Mouse (Mus musculus) CD4-positive helper T cell, adult 2 months (primary cell): ENCODE measurements at regions not wholly inside any gene's neighbourhood (a gene's known extent, or its start where the extent isn't known, plus 50 kb on each side); places are given as distances from the start of the nearest gene placed in this dataset.
A peak's percentile ranks its signal among the peaks of the same experiment; 100 is the strongest.
"Not testable (repeated sequence)": the region's sequence is repeated elsewhere in the genome, so short reads cannot be mapped to it uniquely, and the experiment has no call there.

ENCODE experiments used
- DNase-seq: peaks from one replicate; pipeline ENCODE4 v3.0.0-alpha.2; 2012; ENCODE audit warnings: low read depth, missing footprints, low spot score

GRCm38 (mm10) chr12:93151530-93151929 is 1302.6 kb upstream of the Sel1l start:
- no peak for DNase-seq

DNA sequence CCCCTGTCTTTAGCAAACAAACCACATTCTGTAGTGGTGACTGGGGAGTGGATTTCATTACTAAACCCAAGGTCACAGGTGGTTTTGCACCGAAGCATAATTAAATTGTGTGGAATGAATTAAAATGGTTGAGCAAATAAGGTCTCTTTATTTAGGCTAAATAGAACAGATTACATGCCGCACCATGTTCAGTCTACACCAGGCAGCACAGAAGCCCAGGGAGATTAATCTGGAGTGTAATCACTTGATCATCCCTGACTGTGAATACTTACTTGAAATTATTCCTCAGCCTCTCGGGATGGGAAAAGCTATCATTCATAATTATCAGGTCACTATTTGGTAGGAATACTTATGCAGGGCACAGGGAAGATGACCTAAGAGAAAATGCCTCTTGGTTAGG is 1293.3 kb upstream of the Sel1l start:
- no peak for DNase-seq

- no peak for DNase-seq
Observed at GRCm38 (mm10) chr12:93136395-93136794, 1287.4 kb upstream of the Sel1l start.

GRCm38 (mm10) chr12:93122216-93122615 is 1273.3 kb upstream of the Sel1l start:
- no peak for DNase-seq

DNA sequence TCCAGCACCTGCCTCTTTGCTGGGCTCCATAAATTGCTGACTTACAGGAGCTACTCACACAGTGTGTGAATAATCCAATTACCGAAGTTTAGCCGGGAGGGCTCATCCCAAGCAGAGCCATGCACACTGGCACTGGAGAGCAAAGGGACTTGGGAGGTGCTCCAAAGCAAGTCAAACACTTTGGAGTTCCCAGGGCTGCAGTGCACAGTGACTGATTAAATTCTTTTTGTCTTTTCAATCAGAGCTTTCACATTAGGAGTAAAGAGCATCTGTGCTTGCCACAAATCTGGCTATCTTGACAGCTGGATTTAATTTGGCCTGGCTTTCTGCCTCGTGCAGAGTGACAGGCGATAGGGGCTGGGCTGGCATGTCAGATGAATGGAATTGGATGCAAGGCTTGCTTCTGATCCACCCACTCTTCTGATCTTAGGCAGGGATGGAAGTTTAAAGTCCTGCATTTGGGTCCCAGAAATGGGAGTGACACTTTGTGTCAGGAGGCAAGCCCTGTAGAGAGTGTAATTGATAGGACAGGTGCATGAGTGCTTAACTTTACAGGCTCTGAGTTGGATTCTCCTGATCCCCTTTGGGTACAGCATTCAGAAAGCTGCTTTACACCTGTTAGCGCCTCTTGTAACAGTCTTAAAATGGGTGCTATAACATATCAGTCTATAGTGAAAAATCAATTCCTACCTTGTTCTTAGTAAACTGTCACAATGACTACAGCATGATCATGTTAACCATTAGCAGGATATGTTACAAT is 1239.3 kb upstream of the Sel1l start:
- peak; percentile 2 for DNase-seq

- no peak for DNase-seq
Observed at GRCm38 (mm10) chr12:93063864-93064263, 1214.9 kb upstream of the Sel1l start.

DNA sequence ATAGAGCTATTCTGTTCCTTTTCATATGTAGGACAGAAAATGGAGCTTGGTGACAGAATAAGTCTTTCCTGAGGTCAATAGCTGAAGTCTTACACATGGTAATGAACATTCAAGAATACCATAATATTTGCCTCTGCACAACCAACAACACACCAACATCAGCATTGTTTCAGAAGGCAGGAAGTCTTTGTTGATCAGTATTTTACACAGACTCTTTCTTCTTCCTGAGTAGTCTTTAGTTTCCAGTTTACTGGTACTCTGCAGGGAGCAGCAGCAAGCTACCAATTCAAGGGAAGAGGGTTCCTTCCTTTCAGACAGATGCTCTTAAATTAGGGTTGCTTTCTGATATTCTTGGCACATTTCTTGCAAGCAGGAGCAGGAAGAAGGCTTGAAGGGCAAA is 1170.7 kb upstream of the Sel1l start:
- DNase-seq = no peak

GRCm38 (mm10) chr12:93011583-93011982 is 1162.6 kb upstream of the Sel1l start:
- no peak for DNase-seq

GRCm38 (mm10) chr12:93006844-93007365 is 1157.9 kb upstream of the Sel1l start:
- DNase-seq = no peak

- no peak for DNase-seq
Observed at GRCm38 (mm10) chr12:93003125-93003524, 1154.2 kb upstream of the Sel1l start.

- no peak for DNase-seq
Observed at GRCm38 (mm10) chr12:92975698-92976097, 1126.7 kb upstream of the Sel1l start.

DNA sequence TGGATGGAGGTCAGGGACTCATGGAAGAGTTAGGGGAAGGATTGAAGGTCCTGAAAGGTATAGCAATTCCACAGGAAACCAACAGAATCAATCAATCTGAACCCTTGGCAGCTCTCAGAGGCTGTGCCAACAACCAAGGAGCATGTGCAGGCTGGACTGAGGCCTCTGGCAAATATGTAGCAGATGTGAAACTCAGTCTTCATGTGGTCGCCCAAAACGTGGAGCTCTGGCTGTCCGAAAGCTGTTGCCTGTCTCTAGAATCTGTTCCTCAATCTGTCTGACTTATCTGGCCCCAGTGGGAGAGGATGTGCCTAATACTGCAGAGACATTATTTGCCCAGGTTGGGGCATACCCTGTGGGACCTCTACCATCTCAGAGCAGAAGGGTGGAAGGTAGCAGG is 1095.4 kb upstream of the Sel1l start:
- no peak for DNase-seq

DNA sequence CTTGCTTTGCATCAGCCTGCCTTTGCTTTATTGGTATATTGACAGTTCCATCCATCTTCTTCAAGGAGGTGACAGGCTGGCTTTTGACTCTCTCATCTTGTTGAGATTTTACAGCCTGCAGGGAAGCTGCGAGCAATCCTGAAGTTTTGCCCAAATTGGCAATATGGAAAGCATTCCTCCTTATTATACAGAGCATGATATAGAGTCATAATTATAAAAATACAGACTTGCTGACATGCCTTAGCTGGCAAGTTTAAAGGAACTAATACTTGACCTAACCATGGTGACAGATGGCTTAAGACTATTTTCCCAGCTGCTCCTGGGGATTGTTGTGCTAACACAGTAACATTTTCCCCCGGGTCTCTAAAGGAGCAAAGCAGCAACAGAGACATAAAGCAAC is 1078.6 kb upstream of the Sel1l start:
- DNase-seq = no peak

DNA sequence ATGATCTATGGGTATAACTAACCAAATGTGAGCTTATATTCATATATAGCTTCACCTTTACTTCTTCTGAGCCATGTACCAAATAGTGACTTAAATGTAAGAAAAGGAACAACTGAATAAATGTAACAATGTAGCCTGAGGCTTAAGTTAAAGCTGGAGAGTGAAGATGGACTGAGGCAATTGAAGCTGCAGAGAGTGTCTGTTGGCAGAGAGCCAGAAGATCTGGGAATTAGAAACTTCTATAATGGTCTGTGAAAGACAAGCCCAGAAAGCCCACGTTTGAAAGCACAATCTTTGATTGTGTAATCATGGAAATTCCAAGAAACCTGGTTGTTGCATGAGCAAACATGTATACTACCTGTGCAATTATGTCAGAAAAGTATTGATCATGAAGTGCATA is 1078.0 kb upstream of the Sel1l start:
- no peak for DNase-seq

DNA sequence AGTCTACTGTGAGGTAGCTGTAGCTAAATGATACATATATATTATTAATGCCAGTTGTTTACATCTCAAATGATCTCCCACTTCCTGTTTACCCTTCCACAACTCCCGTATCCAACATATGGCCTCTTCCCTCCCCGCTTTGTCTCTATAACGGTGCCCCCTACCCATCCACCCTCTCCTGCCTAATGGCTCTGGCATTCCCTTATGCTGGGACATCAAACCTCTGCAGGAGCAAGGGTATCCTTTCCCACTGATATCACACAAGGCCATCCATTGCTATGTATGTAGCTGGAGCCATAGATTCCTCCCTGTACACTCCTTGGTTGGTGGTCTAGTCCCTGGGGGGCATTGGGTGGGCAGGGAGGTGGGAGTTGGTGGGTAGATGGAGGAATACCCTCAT is 1071.0 kb upstream of the Sel1l start:
- no peak for DNase-seq

- DNase-seq = no peak
Observed at GRCm38 (mm10) chr12:92916267-92916666, 1067.3 kb upstream of the Sel1l start.

DNA sequence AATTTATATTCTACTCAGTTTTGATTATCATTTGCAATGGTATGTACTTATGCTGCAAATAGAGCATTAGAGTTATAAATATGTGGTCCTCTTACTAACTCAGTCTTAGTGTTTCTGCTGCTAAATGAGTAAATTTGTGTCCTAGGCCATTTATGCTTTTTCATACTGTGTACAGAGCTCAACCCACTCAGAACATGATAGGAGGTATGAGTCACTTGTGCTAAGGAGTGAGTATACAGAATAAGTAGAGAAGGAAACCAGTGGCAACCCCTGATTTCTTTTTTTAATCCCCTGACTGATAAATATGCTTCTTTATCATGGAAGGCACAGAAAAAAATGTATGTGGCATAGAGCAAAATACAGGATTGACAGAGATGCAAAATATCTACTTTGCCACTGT is 1066.8 kb upstream of the Sel1l start:
- no peak for DNase-seq

DNA sequence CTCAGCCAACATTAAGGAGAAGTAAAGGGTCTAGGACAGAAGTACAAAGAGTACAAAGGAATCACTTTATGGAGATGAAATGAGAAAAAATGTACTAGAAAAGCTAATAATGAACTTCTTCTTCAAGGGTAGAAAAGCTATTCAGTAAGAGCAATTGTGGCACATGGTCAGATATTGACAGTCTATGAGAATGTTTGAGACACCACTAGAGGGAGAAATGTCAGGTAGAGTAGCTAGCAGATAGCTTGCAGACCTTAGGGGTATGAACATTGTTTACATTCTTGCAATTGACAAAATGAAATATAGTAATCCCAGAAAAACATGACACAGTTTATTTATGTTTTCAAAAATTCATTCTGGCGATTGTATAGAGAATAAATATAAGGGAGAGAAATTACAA is 1066.2 kb upstream of the Sel1l start:
- no peak for DNase-seq

DNA sequence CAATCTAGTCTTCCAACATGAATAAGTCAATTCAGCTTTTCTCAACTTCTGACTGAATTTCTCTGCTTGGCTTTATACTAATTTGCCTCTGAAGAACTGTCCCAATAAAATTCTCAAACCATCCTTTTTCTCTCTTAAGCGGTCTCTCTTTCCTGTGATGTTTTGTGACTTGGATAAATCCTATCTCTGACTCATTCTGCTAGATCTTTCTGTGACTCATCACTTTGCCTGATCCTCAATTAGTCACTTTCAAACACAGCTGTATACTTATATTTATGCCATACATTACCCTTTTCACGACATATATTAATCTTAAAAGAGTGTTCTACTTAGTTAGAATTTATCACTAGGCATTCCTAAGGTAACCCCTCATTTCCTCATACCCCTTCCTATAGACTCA is 1055.4 kb upstream of the Sel1l start:
- no peak for DNase-seq

GRCm38 (mm10) chr12:92892315-92892714 is 1043.4 kb upstream of the Sel1l start:
- DNase-seq = no peak

- DNase-seq = not testable (repeated sequence)
Observed at GRCm38 (mm10) chr12:92891663-92892062, 1042.7 kb upstream of the Sel1l start.

DNA sequence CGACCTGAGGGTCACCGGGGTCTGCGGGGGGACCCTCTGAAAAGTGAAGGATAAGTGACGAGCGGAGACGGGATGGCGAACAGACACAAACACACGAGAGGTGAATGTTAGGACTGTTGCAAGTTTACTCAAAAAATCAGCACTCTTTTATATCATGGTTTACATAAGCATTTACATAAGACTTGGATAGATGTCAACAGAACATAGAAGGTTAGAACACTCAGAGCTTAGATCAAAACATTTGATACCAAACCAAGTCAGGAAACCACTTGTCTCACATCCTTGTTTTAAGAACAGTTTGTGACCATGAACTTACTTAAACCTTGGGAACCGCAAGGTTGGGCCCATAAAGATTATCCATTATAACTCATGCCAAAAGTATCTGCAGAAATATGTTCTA is 1042.2 kb upstream of the Sel1l start:
- not testable (repeated sequence) for DNase-seq

DNA sequence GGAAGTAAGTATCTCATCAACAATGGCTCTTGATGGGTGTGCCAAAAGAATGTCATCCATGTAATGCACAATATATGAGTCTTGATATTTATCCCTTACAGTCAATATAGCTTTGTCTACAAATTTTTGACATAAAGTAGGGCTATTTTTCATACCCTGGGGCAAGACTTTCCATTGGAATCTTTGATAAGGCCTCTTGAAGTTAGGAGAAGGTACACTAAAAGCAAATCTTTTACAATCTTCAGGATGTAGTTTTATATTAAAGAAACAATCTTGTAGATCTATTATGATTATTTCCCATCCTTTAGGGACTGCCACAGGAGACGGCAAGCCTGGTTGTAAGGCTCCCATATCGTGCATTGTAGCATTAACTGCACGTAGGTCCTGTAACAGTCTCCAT is 1038.8 kb upstream of the Sel1l start:
- DNase-seq = no peak
